Mouse (Mus musculus) myocyte (in vitro differentiated cells): Measurements from ENCODE around the gene Akr7a5. TPM values are rescaled to one million over a fixed set of nuclear protein-coding genes. Genes with fewer than 3 reads are reported as not detected.

Experiments used
- H3K27me3 ChIP-seq: one replicate; pipeline ENCODE4 v1.6.1; 2011; ENCODE audit not compliant: control insufficient read depth, insufficient read depth, insufficient read length
- H3K36me3 ChIP-seq: one replicate; pipeline ENCODE4 v1.6.1; 2011; ENCODE audit not compliant: control insufficient read depth, insufficient read depth
- H3K4me2 ChIP-seq: one replicate; pipeline ENCODE4 v1.6.1; 2011; ENCODE audit warnings: low read depth, control low read depth
- H3K4me3 ChIP-seq: one replicate; pipeline ENCODE4 v1.5.1; 2011; ENCODE audit warnings: mild to moderate bottlenecking, control low read depth, moderate library complexity
- H3K79me2 ChIP-seq: one replicate; pipeline ENCODE4 v1.6.1; 2011; ENCODE audit not compliant: control insufficient read depth, insufficient read depth
- H3ac ChIP-seq: one replicate; pipeline ENCODE4 v1.6.1; 2011; ENCODE audit not compliant: control insufficient read depth, insufficient read length
- CEBPB ChIP-seq: IDR thresholded peaks from 2 replicates; pipeline ENCODE4 v1.6.1; 2011; ENCODE audit warnings: mild to moderate bottlenecking, moderate library complexity; ENCODE audit not compliant: poor library complexity, insufficient read depth, severe bottlenecking
- E2F4 ChIP-seq: IDR thresholded peaks from one replicate; pipeline ENCODE4 v1.6.1; 2011; ENCODE audit warnings: mild to moderate bottlenecking, control low read depth, moderate library complexity; ENCODE audit not compliant: insufficient read depth
- MAX ChIP-seq: IDR thresholded peaks from one replicate; pipeline ENCODE4 v1.6.1; 2011; ENCODE audit warnings: low read depth, mild to moderate bottlenecking, control low read depth
- MYOD1 ChIP-seq, 3 experiments: IDR thresholded peaks; one replicate each; pipeline ENCODE4 v1.6.1; 2011; ENCODE audit warnings: control low read depth in 2 of 3, low read depth in 2 of 3, mild to moderate bottlenecking in 2 of 3, moderate library complexity in 1 of 3; ENCODE audit not compliant: insufficient read length in 2 of 3, control insufficient read depth in 1 of 3
- MYOG ChIP-seq, 3 experiments: IDR thresholded peaks; one replicate each; pipeline ENCODE4 v1.6.1; 2011; ENCODE audit warnings: control low read depth in 2 of 3, low read depth in 2 of 3, mild to moderate bottlenecking in 2 of 3; ENCODE audit not compliant: insufficient read length in 2 of 3, control insufficient read depth in 1 of 3, insufficient read depth in 1 of 3
- POLR2A ChIP-seq: IDR thresholded peaks from one replicate; pipeline ENCODE4 v1.6.1; 2011; ENCODE audit warnings: low read depth, mild to moderate bottlenecking, control low read depth, moderate library complexity; ENCODE audit not compliant: insufficient read length
- POLR2AphosphoS2 ChIP-seq: IDR thresholded peaks from one replicate; pipeline ENCODE4 v1.6.1; 2011; ENCODE audit warnings: low read depth, control low read depth; ENCODE audit not compliant: insufficient read length
- REST ChIP-seq: IDR thresholded peaks from one replicate; pipeline ENCODE4 v1.6.1; 2011; ENCODE audit warnings: mild to moderate bottlenecking, control low read depth, moderate library complexity; ENCODE audit not compliant: insufficient read depth, insufficient read length
- SRF ChIP-seq: IDR thresholded peaks from one replicate; pipeline ENCODE4 v1.6.1; 2011; ENCODE audit warnings: low read depth; ENCODE audit not compliant: control insufficient read depth, insufficient read length
- TCF12 ChIP-seq: IDR thresholded peaks from one replicate; pipeline ENCODE4 v1.6.1; 2011; ENCODE audit warnings: mild to moderate bottlenecking, control low read depth; ENCODE audit not compliant: poor library complexity, insufficient read depth, severe bottlenecking
- TCF3 ChIP-seq: IDR thresholded peaks from one replicate; pipeline ENCODE4 v1.6.1; 2011; ENCODE audit warnings: low read depth, control low read depth; ENCODE audit not compliant: insufficient read length
- USF1 ChIP-seq: IDR thresholded peaks from one replicate; pipeline ENCODE4 v1.6.1; 2011; ENCODE audit warnings: low read depth, mild to moderate bottlenecking, control low read depth, moderate library complexity
- polyA plus RNA-seq: library from polyadenylated mRNA; unstranded; fragments of >200 nt; fragmentation: generic; extraction: Trizol; gene quantifications from one replicate; pipeline ENCODE4 v1.2.1, GENCODE M21; 2012; ENCODE audit warnings: missing spikeins

The Akr7a5 gene
- polyA plus RNA-seq, 1 experiment, result 48.8 TPM

GRCm38 (mm10) chr4:139318449-139318848 is 7.9 kb downstream of the Akr7a5 start:
- no peaks in the 10 kb centered on the region for H3K79me2 ChIP-seq
- TF ChIP-seq TCF3 (no peak), MYOG (IDR thresholded peaks at IDR 0.05; ENCODE audit: control insufficient read depth in 1 of 3, insufficient read depth in 1 of 3, insufficient read length in 2 of 3, low read depth in 2 of 3) (no peak), TCF12 (no peak), POLR2AphosphoS2 (no peak), CEBPB (no peak), E2F4 (no peak), MYOD1 (IDR thresholded peaks at IDR 0.05; ENCODE audit: control insufficient read depth in 1 of 3, insufficient read length in 2 of 3, low read depth in 2 of 3) (no peak), POLR2A (no peak), MAX (no peak), REST (no peak), SRF (no peak), USF1 (no peak)
- no peaks in the 10 kb centered on the region for H3K27me3 ChIP-seq
- no peak overlapping the region for H3K4me3 ChIP-seq
- H3ac ChIP-seq, result no peak overlapping the region
- no peaks in the 10 kb centered on the region for H3K36me3 ChIP-seq
- H3K4me2 ChIP-seq, result no peak overlapping the region

- H3K27me3 ChIP-seq, result no peaks in the 10 kb centered on the region
- H3K79me2 ChIP-seq, result no peaks in the 10 kb centered on the region
- no peak overlapping the region for H3K4me2 ChIP-seq
- H3K36me3 ChIP-seq, result no peaks in the 10 kb centered on the region
- H3ac ChIP-seq, result no peak overlapping the region
- no peak for TF ChIP-seq E2F4
- no peak overlapping the region for H3K4me3 ChIP-seq
These were observed 9.2 kb downstream of the Akr7a5 start for GRCm38 (mm10) chr4:139319740-139320139.

GRCm38 (mm10) chr4:139330605-139331004 is 20.1 kb downstream of the Akr7a5 start:
- no peaks in the 10 kb centered on the region for H3K79me2 ChIP-seq
- no peak overlapping the region for H3ac ChIP-seq
- TF ChIP-seq REST (no peak), E2F4 (no peak), MYOG (IDR thresholded peaks at IDR 0.05; ENCODE audit: control insufficient read depth in 1 of 3, insufficient read depth in 1 of 3, insufficient read length in 2 of 3, low read depth in 2 of 3) (no peak), CEBPB (no peak), POLR2AphosphoS2 (no peak), MAX (no peak), MYOD1 (IDR thresholded peaks at IDR 0.05; ENCODE audit: control insufficient read depth in 1 of 3, insufficient read length in 2 of 3, low read depth in 2 of 3) (no peak), USF1 (no peak), TCF3 (no peak), SRF (no peak)
- no peak overlapping the region for H3K4me3 ChIP-seq
- no peaks in the 10 kb centered on the region for H3K36me3 ChIP-seq
- no peak overlapping the region for H3K4me2 ChIP-seq
- no peaks in the 10 kb centered on the region for H3K27me3 ChIP-seq

- no peak overlapping the region for H3K4me2 ChIP-seq
These were observed 24.2 kb downstream of the Akr7a5 start for GRCm38 (mm10) chr4:139334631-139335295.

GRCm38 (mm10) chr4:139335507-139335906 is 25.0 kb downstream of the Akr7a5 start:
- H3K27me3 ChIP-seq, result no peaks in the 10 kb centered on the region
- H3K79me2 ChIP-seq, result no peaks in the 10 kb centered on the region
- H3ac ChIP-seq, result no peak overlapping the region
- no peaks in the 10 kb centered on the region for H3K36me3 ChIP-seq
- H3K4me3 ChIP-seq, result no peak overlapping the region
- TF ChIP-seq MYOD1 (IDR thresholded peaks at IDR 0.05; ENCODE audit: control insufficient read depth in 1 of 3, insufficient read length in 2 of 3, low read depth in 2 of 3), result no peak
- TF ChIP-seq POLR2A, result no peak
- TF ChIP-seq MYOG (IDR thresholded peaks at IDR 0.05; ENCODE audit: control insufficient read depth in 1 of 3, insufficient read depth in 1 of 3, insufficient read length in 2 of 3, low read depth in 2 of 3), result no peak
- TF ChIP-seq E2F4, result no peak
- H3K4me2 ChIP-seq, result no peak overlapping the region

More at GRCm38 (mm10) chr4:139334631-139335295, 24.2 kb downstream of the Akr7a5 start:
- Histone ChIP-seq H3K4me3 (no peak overlapping the region), H3ac (no peak overlapping the region), H3K36me3 (no peaks in the 10 kb centered on the region), H3K27me3 (no peaks in the 10 kb centered on the region), H3K79me2 (no peaks in the 10 kb centered on the region)
- TF ChIP-seq POLR2AphosphoS2, result no peak
- no peak for TF ChIP-seq MYOD1 (IDR thresholded peaks at IDR 0.05; ENCODE audit: control insufficient read depth in 1 of 3, insufficient read length in 2 of 3, low read depth in 2 of 3)
- no peak for TF ChIP-seq E2F4
- TF ChIP-seq SRF, result no peak
- no peak for TF ChIP-seq TCF12
